8 mouse cellular contexts compared by ENCODE assay signal in genomic region chr10:81105565-81106112, GRCm38 (mm10). TPM values are rescaled to one million over a fixed set of nuclear protein-coding genes. Genes with fewer than 3 reads are reported as not detected.
A peak's percentile ranks its signal among the peaks of the same experiment; 100 is the strongest.
DNase-seq lines count a peak whose midpoint lies in the region; ATAC-seq and TF ChIP-seq lines count a peak whose summit lies in the region.

Gene Map2k2, plus strand, starts transcription at chr10:81105915.

- H3K9ac ChIP-seq in hindbrain, embryonic 12.5 days, result peak within 1 kb of the TSS; percentile 97

- H3K36me3 ChIP-seq in hindbrain, embryonic 12.5 days, result peaks cover 25% of the 10 kb centered on the region

- CTCF ChIA-PET in Patski (lab: Charles Lee), result interaction anchor here (1.2 to 1.3 kb wide), 3 partner anchors 9 to 27 kb away, joined by 3 to 4 read pairs (median 3); no protein-coding TSS in a partner anchor

- no peaks in the 10 kb centered on the region for H3K9me3 ChIP-seq in hindbrain, embryonic 12.5 days (replicated peaks)

- peak; percentile 73 for DNase-seq in Patski (ENCODE audit: low read depth, low spot score)
- peak; percentile 98 to 99 for DNase-seq in cerebellum, postnatal 10 days
- DNase-seq in frontal cortex, postnatal 10 days (ENCODE audit: low spot score in 2 of 2), result peak; percentile 93 to 95
- DNase-seq in layer of hippocampus, postnatal 14 days (ENCODE audit: low spot score in 2 of 2), result peak; percentile 95 to 96
- DNase-seq in lung, postnatal 14 days, result peak; percentile 98
- DNase-seq in retina, postnatal 1 day, result peak; percentile 98
- peak; percentile 95 to 96 for DNase-seq in urinary bladder, adult 18-20 months (ENCODE audit: low spot score in 2 of 2)

- peak within 1 kb of the TSS; percentile 75 for H3K4me2 ChIP-seq in hindbrain, embryonic 12.5 days (replicated peaks)

- WGBS in hindbrain, embryonic 12.5 days, result under 1% methylated on average over 55 of the region's 56 CpGs

- H3K4me1 ChIP-seq in hindbrain, embryonic 12.5 days, result peaks cover 20% of the 10 kb centered on the region

- peak within 1 kb of the TSS; percentile 99 for H3K27ac ChIP-seq in hindbrain, embryonic 12.5 days

- in situ Hi-C loops in Patski (cut with MboI; ENCODE audit: low pct_unique_long_range_greater_than_20kb), result no loop called here

- POLR2A ChIA-PET in Patski (lab: Charles Lee), result interaction anchor here (0.6 to 1.3 kb wide), 5 partner anchors 11 to 25 kb away, joined by 3 to 10 read pairs (median 4); no protein-coding TSS in a partner anchor

- no peaks in the 10 kb centered on the region for H3K27me3 ChIP-seq in Patski
- H3K27me3 ChIP-seq in hindbrain, embryonic 12.5 days, result no peaks in the 10 kb centered on the region

- no peak for TF ChIP-seq CTCF in Patski (IDR thresholded peaks at IDR 0.05)

- peak within 1 kb of the TSS; percentile 95 for H3K4me3 ChIP-seq in hindbrain, embryonic 12.5 days

- ATAC-seq in Patski, result peak; percentile 80
- peak; percentile 94 for ATAC-seq in hindbrain, embryonic 12.5 days (ENCODE audit: low FRiP score)

RNA-seq across cellular contexts. Expression of gene Map2k2, which starts in this region (rescaled TPM):
- 150 TPM for polyA plus RNA-seq in Patski (2021)
- 223 and 232 TPM in 2 replicates for polyA plus RNA-seq in hindbrain, embryonic 12.5 days (2016; fragmentation: Nextera tagmentation; extraction: Ambion mirVana)
- total RNA-seq in layer of hippocampus, postnatal 14 days (2021), result 100 to 1,000 TPM; 132 to 134 TPM

Comparison
In these comparisons a context has a peak if more than half of its experiments do, and no peak if none do; other contexts are left out.
1. Peak in every context shown above with its lines: DNase-seq, ATAC-seq, H3K4me3 ChIP-seq and H3K27ac ChIP-seq.